Mouse (Mus musculus) heart, postnatal 0 days (tissue): ENCODE results near the gene Sptlc2. TPM values are rescaled to one million over a fixed set of nuclear protein-coding genes. Genes with fewer than 3 reads are reported as not detected.
A peak's percentile ranks its signal among the peaks of the same experiment; 100 is the strongest.
"Not testable (repeated sequence)": the region's sequence is repeated elsewhere in the genome, so short reads cannot be mapped to it uniquely, and the experiment has no call there.

Experiments used
- ATAC-seq: fragments of 200-750 bp; cut with Nextera tagmentation; 2 replicates; pipeline ENCODE4 v1.8.0; 2017; ENCODE audit warnings: low read depth, moderate number of reproducible peaks, moderate library complexity; ENCODE audit not compliant: insufficient read depth
- DNase-seq: peaks from one replicate; pipeline ENCODE4 v3.0.0-alpha.2; 2016; ENCODE audit warnings: low spot score
- H3K27ac ChIP-seq: fragments of 300-500 bp; sonication (generic); 2 replicates; pipeline ENCODE4 v1.5.1; 2014; ENCODE audit warnings: low read depth, mild to moderate bottlenecking
- H3K27me3 ChIP-seq: fragments of 300-500 bp; sonication (generic); 2 replicates; pipeline ENCODE4 v1.6.1; 2014; ENCODE audit warnings: low read length, mixed read lengths; ENCODE audit not compliant: control insufficient read depth, insufficient read depth
- H3K36me3 ChIP-seq: fragments of 300-500 bp; sonication (generic); replicated peaks from 2 replicates; pipeline ENCODE4 v1.6.1; 2014; ENCODE audit warnings: low read length, mixed read lengths; ENCODE audit not compliant: control insufficient read depth, insufficient read depth
- H3K4me1 ChIP-seq: fragments of 300-500 bp; sonication (generic); 2 replicates; pipeline ENCODE4 v1.6.1; 2014; ENCODE audit warnings: antibody characterized with exemption; ENCODE audit not compliant: control insufficient read depth, insufficient read depth
- H3K4me2 ChIP-seq: fragments of 300-500 bp; sonication (generic); 2 replicates; pipeline ENCODE4 v1.6.1; 2014; ENCODE audit warnings: low read depth, mild to moderate bottlenecking, low read length, moderate library complexity
- H3K4me3 ChIP-seq: fragments of 300-500 bp; sonication (generic); 2 replicates; pipeline ENCODE4 v1.5.1; 2014; ENCODE audit warnings: low read depth, low read length
- H3K9ac ChIP-seq: fragments of 300-500 bp; sonication (generic); replicated peaks from 2 replicates; pipeline ENCODE4 v1.6.1; 2014; ENCODE audit warnings: low read depth, low read length, mixed read lengths
- H3K9me3 ChIP-seq: fragments of 300-500 bp; sonication (generic); replicated peaks from 2 replicates; pipeline ENCODE4 v1.6.1; 2016; ENCODE audit warnings: low read length; ENCODE audit not compliant: control insufficient read depth
- CTCF ChIP-seq: IDR thresholded peaks from 2 replicates; pipeline ENCODE4 v1.5.1; 2016; ENCODE audit warnings: antibody characterized with exemption, control low read depth, low read depth
- EP300 ChIP-seq: IDR thresholded peaks from 2 replicates; pipeline ENCODE4 v1.6.1; 2016; ENCODE audit warnings: antibody characterized with exemption, low read depth
- WGBS: fragments of 180-500 bp; shearing (Covaris S2); extraction: QIAGEN DNeasy Blood & Tissue Kit; methylation state at CpG from one replicate; pipeline ENCODE4 v1.1.7; 2014; 5-methylcytosine and 5-hydroxymethylcytosine counted together
- polyA plus RNA-seq: library from polyadenylated mRNA; unstranded; fragments of >200 nt; fragmentation: Nextera tagmentation; extraction: Ambion mirVana; gene quantifications from 2 replicates; pipeline ENCODE4 v1.2.1, GENCODE M21; 2015
- total RNA-seq: library from RNA; depleted of rRNA; stranded (reverse); fragments of >200 nt; gene quantifications from 2 replicates; pipeline ENCODE4 v1.2.3, GENCODE M21; 2014; ENCODE audit warnings: low replicate concordance

The Sptlc2 gene
- total and polyA plus RNA-seq, 2 experiments from 2014 or later, result 66.6 to 67.0 TPM

- H3K27me3 ChIP-seq, result no peaks in the 10 kb centered on the region
- no peak for TF ChIP-seq CTCF
- TF ChIP-seq EP300, result no peak
- no peak for ATAC-seq
- DNase-seq, result no peak
- H3K9ac ChIP-seq, result no peak overlapping the region
- H3K27ac ChIP-seq, result peak overlapping the region; percentile 13; the same call in 1 of the 2 replicates
- H3K4me1 ChIP-seq, result no peaks in the 10 kb centered on the region
- peaks cover 13% of the 10 kb centered on the region for H3K36me3 ChIP-seq
- no peak overlapping the region for H3K4me3 ChIP-seq
- no peaks in the 10 kb centered on the region for H3K9me3 ChIP-seq
- no peak overlapping the region for H3K4me2 ChIP-seq
- WGBS, result 53% methylated on average over 4 of the region's 4 CpGs
Measured at GRCm38 (mm10) chr12:87328025-87328424, 60.1 kb downstream of the Sptlc2 start.

GRCm38 (mm10) chr12:87327610-87328009 lies 60.5 kb downstream of the Sptlc2 start:
- Histone ChIP-seq H3K9ac (no peak overlapping the region), H3K4me3 (no peak overlapping the region), H3K36me3 (peaks cover 13% of the 10 kb centered on the region), H3K4me2 (no peak overlapping the region), H3K27me3 (no peaks in the 10 kb centered on the region), H3K27ac (no peak overlapping the region), H3K9me3 (no peaks in the 10 kb centered on the region), H3K4me1 (no peaks in the 10 kb centered on the region)
- DNase-seq (peak; percentile 20), ATAC-seq (no peak)
- TF ChIP-seq CTCF (no peak), EP300 (no peak)
- 27% methylated on average over 7 of the region's 7 CpGs for WGBS

- no peak for DNase-seq
- no peak overlapping the region for H3K4me3 ChIP-seq
- H3K27me3 ChIP-seq, result no peaks in the 10 kb centered on the region
- no peak overlapping the region for H3K9ac ChIP-seq
- no peak overlapping the region for H3K4me2 ChIP-seq
- no peak for ATAC-seq
- no peak overlapping the region for H3K27ac ChIP-seq
- WGBS, result 98% methylated on average over 3 of the region's 3 CpGs
- TF ChIP-seq CTCF (no peak), EP300 (no peak)
- H3K4me1 ChIP-seq, result no peaks in the 10 kb centered on the region
- no peaks in the 10 kb centered on the region for H3K9me3 ChIP-seq
- peaks cover 13% of the 10 kb centered on the region for H3K36me3 ChIP-seq
Measured at GRCm38 (mm10) chr12:87325452-87325851, 62.7 kb downstream of the Sptlc2 start.

GRCm38 (mm10) chr12:87319229-87319628 lies 68.9 kb downstream of the Sptlc2 start:
- ATAC-seq (no peak), DNase-seq (no peak)
- Histone ChIP-seq H3K4me3 (no peak overlapping the region), H3K4me1 (no peaks in the 10 kb centered on the region), H3K9ac (no peak overlapping the region), H3K36me3 (peaks cover 13% of the 10 kb centered on the region), H3K27ac (no peak overlapping the region), H3K4me2 (no peak overlapping the region), H3K9me3 (no peaks in the 10 kb centered on the region), H3K27me3 (no peaks in the 10 kb centered on the region)
- no peak for TF ChIP-seq CTCF
- TF ChIP-seq EP300, result no peak
- WGBS, result 81% methylated on average over 3 of the region's 3 CpGs

GRCm38 (mm10) chr12:87317951-87318350 lies 70.2 kb downstream of the Sptlc2 start:
- Histone ChIP-seq H3K27ac (no peak overlapping the region), H3K4me3 (no peak overlapping the region), H3K9me3 (no peaks in the 10 kb centered on the region), H3K36me3 (peaks cover 4% of the 10 kb centered on the region; the same call in 1 of the 2 replicates), H3K27me3 (no peaks in the 10 kb centered on the region), H3K4me2 (no peak overlapping the region), H3K9ac (no peak overlapping the region), H3K4me1 (no peaks in the 10 kb centered on the region)
- ATAC-seq, result no peak
- DNase-seq, result no peak
- TF ChIP-seq CTCF (no peak), EP300 (no peak)
- 88% methylated on average over 1 of the region's 1 CpGs for WGBS

- DNase-seq (no peak), ATAC-seq (no peak)
- H3K4me3 ChIP-seq, result no peak overlapping the region
- H3K27me3 ChIP-seq, result no peaks in the 10 kb centered on the region
- H3K4me2 ChIP-seq, result no peak overlapping the region
- no peak overlapping the region for H3K9ac ChIP-seq
- WGBS, result 76% methylated on average over 2 of the region's 2 CpGs
- no peaks in the 10 kb centered on the region for H3K9me3 ChIP-seq
- H3K36me3 ChIP-seq, result peaks cover 39% of the 10 kb centered on the region
- no peak for TF ChIP-seq EP300
- no peaks in the 10 kb centered on the region for H3K4me1 ChIP-seq
- no peak overlapping the region for H3K27ac ChIP-seq
Measured at GRCm38 (mm10) chr12:87313098-87313497, 75.1 kb downstream of the Sptlc2 start.

- DNase-seq, ATAC-seq: not testable (repeated sequence)
- WGBS, result 72% methylated on average over 4 of the region's 4 CpGs
Measured at GRCm38 (mm10) chr12:87306584-87306844, 81.6 kb downstream of the Sptlc2 start.

More at GRCm38 (mm10) chr12:87306584-87306844, 81.6 kb downstream of the Sptlc2 start:
- H3K4me1 ChIP-seq, H3K27ac ChIP-seq, H3K27me3 ChIP-seq, H3K9ac ChIP-seq, H3K4me2 ChIP-seq, H3K9me3 ChIP-seq, H3K4me3 ChIP-seq: not testable (repeated sequence)
- H3K36me3 ChIP-seq, result peaks cover 33% of the 10 kb centered on the region
